Mouse (Mus musculus): Measurements from ENCODE around the gene Cecr2. TPM values are rescaled to one million over a fixed set of nuclear protein-coding genes. Genes with fewer than 3 reads are reported as not detected.

Gene Cecr2
- polyA plus RNA-seq, 1 experiment = 2.5 TPM

DNA sequence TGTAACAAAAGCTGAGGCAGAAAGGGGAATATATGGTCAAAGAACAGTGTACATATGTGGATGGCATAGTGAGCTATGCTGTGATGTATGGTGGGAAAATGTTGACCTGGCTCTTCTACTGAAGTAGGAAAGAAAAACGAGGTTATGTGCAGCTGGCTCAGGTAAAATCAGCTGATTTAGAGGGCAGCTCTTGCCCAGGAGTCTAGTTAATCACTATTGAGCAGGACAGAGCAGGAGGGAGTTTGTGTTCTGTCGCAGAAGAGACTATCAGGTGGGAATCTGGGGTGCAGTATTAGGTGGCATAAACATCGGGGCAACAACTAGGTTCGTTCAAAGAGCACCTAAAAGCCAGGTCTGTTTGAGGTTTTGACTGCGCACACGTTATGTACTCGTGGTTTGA lies 78.1 kb downstream of the Cecr2 start:
- no peak overlapping the region for H3K27ac ChIP-seq (ENCODE audit: insufficient read depth, low read length)
- TF ChIP-seq CTCF (IDR thresholded peaks at IDR 0.05; ENCODE audit: extremely low read depth, insufficient read depth, low read length) (no peak), POLR2A (IDR thresholded peaks at IDR 0.05; ENCODE audit: extremely low read depth, insufficient read depth, low read length) (no peak)

DNA sequence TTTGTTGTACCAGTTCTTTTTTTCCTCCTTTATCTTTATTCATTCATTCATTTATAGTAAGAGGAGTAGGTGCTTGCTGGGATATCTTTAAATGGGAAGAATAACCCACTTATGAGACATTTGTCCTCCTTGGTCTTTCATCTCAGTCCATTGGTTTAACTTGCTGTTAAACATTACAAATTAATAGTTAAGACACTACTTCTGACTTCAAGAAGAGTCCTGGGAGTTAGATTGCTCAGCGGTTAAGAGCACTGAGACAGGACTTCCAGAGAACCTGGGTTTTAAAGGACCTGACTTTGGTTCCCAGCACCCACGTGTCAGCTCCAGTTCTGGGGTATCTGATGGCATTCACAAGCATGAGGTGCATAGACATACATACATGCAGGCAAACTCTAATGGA lies 80.2 kb downstream of the Cecr2 start:
- Histone ChIP-seq H3K4me3 (ENCODE audit: insufficient read depth, low read length) (no peak overlapping the region), H3K4me1 (ENCODE audit: control insufficient read depth, insufficient read depth, low read length) (no peaks in the 10 kb centered on the region), H3K27ac (ENCODE audit: insufficient read depth, low read length) (no peak overlapping the region)
- TF ChIP-seq CTCF (IDR thresholded peaks at IDR 0.05; ENCODE audit: extremely low read depth, insufficient read depth, low read length) (no peak), POLR2A (IDR thresholded peaks at IDR 0.05; ENCODE audit: extremely low read depth, insufficient read depth, low read length) (no peak)

More for the DNA sequence above, 78.1 kb downstream of the Cecr2 start:
- no peak overlapping the region for H3K4me3 ChIP-seq (ENCODE audit: insufficient read depth, low read length)
- no peaks in the 10 kb centered on the region for H3K4me1 ChIP-seq (ENCODE audit: control insufficient read depth, insufficient read depth, low read length)

DNA sequence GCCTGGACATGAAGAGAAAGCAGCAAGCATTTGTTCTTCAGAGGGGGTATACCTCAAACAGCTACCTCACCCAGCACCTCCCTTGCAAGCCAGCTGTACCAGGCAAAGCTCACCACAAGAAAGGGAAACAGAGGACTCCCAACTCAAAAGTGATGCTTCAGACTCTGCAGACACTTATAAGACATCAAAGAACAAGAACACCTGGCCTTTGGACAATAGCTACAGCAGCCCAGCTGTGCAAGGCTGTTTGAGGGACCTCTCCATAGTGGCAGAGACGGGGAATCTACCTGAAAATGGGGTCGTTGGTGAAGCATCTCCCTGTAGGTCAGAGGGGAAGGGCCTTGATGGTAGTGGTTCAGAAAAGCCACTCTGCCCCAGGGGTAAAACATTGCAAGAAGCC lies 95.0 kb downstream of the Cecr2 start:
- no peaks in the 10 kb centered on the region for H3K4me1 ChIP-seq (ENCODE audit: control insufficient read depth, insufficient read depth, low read length)
- TF ChIP-seq CTCF (IDR thresholded peaks at IDR 0.05; ENCODE audit: extremely low read depth, insufficient read depth, low read length) = no peak
- TF ChIP-seq POLR2A (IDR thresholded peaks at IDR 0.05; ENCODE audit: extremely low read depth, insufficient read depth, low read length) = no peak
- H3K27ac ChIP-seq (ENCODE audit: insufficient read depth, low read length) = no peak overlapping the region
- no peak overlapping the region for H3K4me3 ChIP-seq (ENCODE audit: insufficient read depth, low read length)

DNA sequence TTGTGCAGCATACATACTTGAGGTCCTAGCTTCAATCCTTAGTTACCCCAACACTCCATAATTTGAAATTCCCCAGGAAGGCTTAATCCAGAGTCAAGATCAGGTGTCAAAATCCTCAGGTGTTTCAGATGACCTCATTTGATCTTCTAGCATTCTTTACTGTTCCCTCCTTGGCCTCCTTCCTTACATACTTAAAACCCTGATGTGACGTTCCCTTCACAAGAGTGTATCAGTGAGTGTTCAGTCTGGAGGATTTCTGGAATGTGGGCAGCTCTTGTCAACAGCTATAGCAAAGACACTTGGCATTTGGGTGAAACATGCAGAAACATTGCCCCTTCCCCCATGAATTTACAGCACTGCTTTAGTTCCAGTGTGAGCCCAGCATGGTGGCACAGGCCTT lies 103.8 kb downstream of the Cecr2 start:
- no peak overlapping the region for H3K4me3 ChIP-seq (ENCODE audit: insufficient read depth, low read length)
- H3K27ac ChIP-seq (ENCODE audit: insufficient read depth, low read length) = no peak overlapping the region
- H3K4me1 ChIP-seq (ENCODE audit: control insufficient read depth, insufficient read depth, low read length) = no peaks in the 10 kb centered on the region
- TF ChIP-seq POLR2A (IDR thresholded peaks at IDR 0.05; ENCODE audit: extremely low read depth, insufficient read depth, low read length) = no peak
- TF ChIP-seq CTCF (IDR thresholded peaks at IDR 0.05; ENCODE audit: extremely low read depth, insufficient read depth, low read length) = no peak

DNA sequence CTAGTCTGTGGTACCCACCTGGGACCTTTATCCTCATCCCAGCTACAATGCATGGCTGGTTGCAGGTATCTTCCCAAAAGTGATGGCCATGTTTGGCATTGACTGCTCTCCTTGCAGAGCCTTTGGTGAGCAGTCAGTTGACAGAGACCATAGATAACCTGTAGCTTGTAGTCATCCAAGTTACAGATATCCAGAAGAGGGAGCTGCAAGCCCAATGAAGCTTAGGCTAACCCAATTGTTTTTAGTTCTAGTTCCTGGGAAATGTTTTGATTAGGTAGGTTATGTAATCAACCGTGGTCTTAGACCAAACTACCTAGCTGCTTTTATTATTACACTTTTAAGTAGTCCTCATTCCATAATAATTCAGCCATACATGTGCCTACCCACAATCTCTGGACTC lies 105.2 kb downstream of the Cecr2 start:
- no peaks in the 10 kb centered on the region for H3K4me1 ChIP-seq (ENCODE audit: control insufficient read depth, insufficient read depth, low read length)
- TF ChIP-seq CTCF (IDR thresholded peaks at IDR 0.05; ENCODE audit: extremely low read depth, insufficient read depth, low read length) (no peak), POLR2A (IDR thresholded peaks at IDR 0.05; ENCODE audit: extremely low read depth, insufficient read depth, low read length) (no peak)
- no peak overlapping the region for H3K27ac ChIP-seq (ENCODE audit: insufficient read depth, low read length)
- H3K4me3 ChIP-seq (ENCODE audit: insufficient read depth, low read length) = no peak overlapping the region

DNA sequence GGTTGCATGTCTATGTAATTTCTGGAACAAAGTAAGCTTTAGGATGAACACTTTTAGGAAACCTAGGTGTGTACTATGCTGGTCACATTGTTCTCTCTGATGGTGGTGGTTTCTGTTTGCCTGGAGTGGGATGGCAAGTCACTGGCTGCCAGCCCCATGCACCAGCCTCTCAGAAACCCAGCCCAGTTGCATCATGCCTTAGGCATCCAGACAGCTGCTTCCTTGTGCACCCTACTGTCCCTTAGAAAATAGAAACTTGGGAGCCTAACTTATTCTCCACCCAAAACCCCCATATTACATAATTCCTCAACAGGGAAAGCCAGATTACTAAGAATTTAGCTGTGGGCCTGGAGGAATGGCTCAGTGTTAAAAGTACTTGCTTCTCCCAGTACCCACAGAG lies 105.9 kb downstream of the Cecr2 start:
- Histone ChIP-seq H3K4me3 (ENCODE audit: insufficient read depth, low read length) (no peak overlapping the region), H3K27ac (ENCODE audit: insufficient read depth, low read length) (no peak overlapping the region), H3K4me1 (ENCODE audit: control insufficient read depth, insufficient read depth, low read length) (no peaks in the 10 kb centered on the region)
- no peak for TF ChIP-seq CTCF (IDR thresholded peaks at IDR 0.05; ENCODE audit: extremely low read depth, insufficient read depth, low read length)
- no peak for TF ChIP-seq POLR2A (IDR thresholded peaks at IDR 0.05; ENCODE audit: extremely low read depth, insufficient read depth, low read length)

DNA sequence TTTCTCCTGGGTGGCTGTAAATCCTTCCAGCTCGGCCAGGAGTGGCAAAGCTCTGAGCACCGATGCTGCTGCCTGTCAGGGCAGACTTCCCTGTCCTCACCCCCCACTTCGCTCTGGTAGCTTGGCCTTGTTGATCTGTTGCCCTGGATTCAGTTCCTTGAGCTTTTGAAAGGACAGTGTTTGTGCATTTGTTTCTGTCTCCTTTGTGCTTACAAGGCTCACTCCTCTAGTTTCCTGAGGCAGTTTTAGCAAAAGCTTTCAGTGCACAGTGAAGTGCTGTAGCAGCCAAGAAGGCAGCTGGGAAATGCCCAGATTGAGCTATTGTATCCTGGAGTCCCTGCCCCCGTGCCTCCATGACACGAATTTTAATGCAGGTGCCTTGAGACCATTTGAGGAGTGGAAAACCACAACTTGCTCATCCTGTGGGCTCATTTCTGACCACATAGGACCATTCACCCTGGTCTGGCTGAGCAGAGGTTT lies 107.0 kb downstream of the Cecr2 start, which contains the start of gene Slc25a18:
Gene Slc25a18, plus strand, starts transcription at position 430 of the 480 bp plus-strand sequence.
- H3K4me1 ChIP-seq (ENCODE audit: control insufficient read depth, insufficient read depth, low read length) = no peaks in the 10 kb centered on the region
- peak within 1 kb of the TSS; percentile 12; the same call in 1 of the 2 replicates for H3K27ac ChIP-seq (ENCODE audit: insufficient read depth, low read length)
- no peak for TF ChIP-seq POLR2A (IDR thresholded peaks at IDR 0.05; ENCODE audit: extremely low read depth, insufficient read depth, low read length)
- TF ChIP-seq CTCF (IDR thresholded peaks at IDR 0.05; ENCODE audit: extremely low read depth, insufficient read depth, low read length) = no peak
- H3K4me3 ChIP-seq (ENCODE audit: insufficient read depth, low read length) = peak within 1 kb of the TSS; percentile 2; the same call in 1 of the 2 replicates

DNA sequence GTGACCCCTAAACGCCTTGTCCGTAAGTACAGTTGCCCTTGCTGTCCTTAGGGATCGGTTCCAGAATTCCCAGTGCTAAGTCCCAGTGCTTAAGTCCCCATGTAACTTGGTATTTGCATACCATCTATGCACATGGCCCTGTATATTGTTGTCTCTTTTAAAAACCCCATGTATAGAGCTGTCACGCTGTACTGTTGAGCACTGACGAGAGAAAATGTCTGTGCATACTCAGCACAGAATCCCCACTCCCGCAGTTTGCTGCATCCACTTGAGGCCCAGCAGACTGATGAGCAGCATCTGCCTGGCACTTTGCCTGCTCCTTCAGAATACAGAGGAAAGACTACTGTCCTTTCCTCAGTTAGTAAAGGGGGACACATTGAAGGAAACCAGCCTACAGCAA lies 107.6 kb downstream of the Cecr2 start:
- TF ChIP-seq CTCF (IDR thresholded peaks at IDR 0.05; ENCODE audit: extremely low read depth, insufficient read depth, low read length) = no peak
- TF ChIP-seq POLR2A (IDR thresholded peaks at IDR 0.05; ENCODE audit: extremely low read depth, insufficient read depth, low read length) = no peak
- H3K4me1 ChIP-seq (ENCODE audit: control insufficient read depth, insufficient read depth, low read length) = no peaks in the 10 kb centered on the region
- H3K27ac ChIP-seq (ENCODE audit: insufficient read depth, low read length) = peak overlapping the region; percentile 12; the same call in 1 of the 2 replicates
- H3K4me3 ChIP-seq (ENCODE audit: insufficient read depth, low read length) = peak overlapping the region; percentile 2; the same call in 1 of the 2 replicates

DNA sequence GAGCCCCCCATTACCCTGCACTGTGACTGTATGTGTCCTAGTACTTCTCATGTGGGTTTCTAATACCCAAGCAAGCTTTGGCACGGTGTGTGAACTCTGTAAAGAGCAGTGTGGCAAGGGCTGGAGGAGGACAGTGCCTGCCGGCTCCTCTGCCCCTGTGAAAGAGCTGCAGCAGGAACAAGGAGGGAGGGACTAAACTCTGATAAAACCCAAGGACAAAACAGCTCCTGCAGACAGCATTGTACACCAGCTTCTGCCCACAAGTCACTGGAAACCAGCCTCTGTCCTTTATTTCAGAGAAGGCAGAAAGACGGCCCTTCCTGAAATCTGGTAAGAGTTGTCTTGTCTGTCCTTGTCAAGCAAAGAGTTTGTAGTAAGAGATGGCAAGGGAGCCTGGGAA lies 110.1 kb downstream of the Cecr2 start:
- H3K27ac ChIP-seq (ENCODE audit: insufficient read depth, low read length) = no peak overlapping the region
- no peak overlapping the region for H3K4me3 ChIP-seq (ENCODE audit: insufficient read depth, low read length)
- H3K4me1 ChIP-seq (ENCODE audit: control insufficient read depth, insufficient read depth, low read length) = no peaks in the 10 kb centered on the region
- no peak for TF ChIP-seq POLR2A (IDR thresholded peaks at IDR 0.05; ENCODE audit: extremely low read depth, insufficient read depth, low read length)
- TF ChIP-seq CTCF (IDR thresholded peaks at IDR 0.05; ENCODE audit: extremely low read depth, insufficient read depth, low read length) = no peak

DNA sequence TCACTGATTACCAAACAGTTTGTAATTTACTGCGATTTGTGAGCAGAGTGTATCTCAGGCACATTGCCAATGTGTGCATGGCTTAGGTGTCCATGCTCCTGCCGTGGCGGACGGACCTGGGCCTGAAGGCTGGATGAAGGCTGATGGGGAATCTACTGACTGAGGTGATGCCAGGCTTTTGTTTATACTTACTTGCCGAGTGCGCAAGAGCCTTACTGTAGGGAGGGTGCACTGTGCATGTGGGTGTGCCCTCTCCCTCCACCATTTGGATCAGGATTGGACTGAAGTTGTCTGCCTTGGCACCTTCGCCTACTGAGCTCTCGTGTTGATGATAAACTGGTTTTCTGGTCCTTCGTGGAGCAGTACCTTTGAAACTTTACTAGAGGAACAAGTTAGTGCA lies 111.4 kb downstream of the Cecr2 start:
- Histone ChIP-seq H3K4me1 (ENCODE audit: control insufficient read depth, insufficient read depth, low read length) (no peaks in the 10 kb centered on the region), H3K27ac (ENCODE audit: insufficient read depth, low read length) (no peak overlapping the region), H3K4me3 (ENCODE audit: insufficient read depth, low read length) (no peak overlapping the region)
- TF ChIP-seq CTCF (IDR thresholded peaks at IDR 0.05; ENCODE audit: extremely low read depth, insufficient read depth, low read length) (no peak), POLR2A (IDR thresholded peaks at IDR 0.05; ENCODE audit: extremely low read depth, insufficient read depth, low read length) (no peak)

All from cortical plate, adult 2 months (tissue).